Mouse (Mus musculus): Measurements from ENCODE around the gene Zswim4.

Gene Zswim4

GRCm38 (mm10) chr8:84223322-84224029 lies 13.4 kb downstream of the Zswim4 start:
- DNase-seq (ENCODE audit: low read depth) = no peak

- DNase-seq (ENCODE audit: low read depth) = no peak
Observed at GRCm38 (mm10) chr8:84222566-84223165, 14.2 kb downstream of the Zswim4 start.

- DNase-seq (ENCODE audit: low read depth) = no peak
Observed at GRCm38 (mm10) chr8:84220105-84220504, 16.8 kb downstream of the Zswim4 start.

- DNase-seq (ENCODE audit: low read depth) = no peak
Observed at GRCm38 (mm10) chr8:84218143-84218542, 18.7 kb downstream of the Zswim4 start.

GRCm38 (mm10) chr8:84217206-84217605 lies 19.6 kb downstream of the Zswim4 start:
- DNase-seq (ENCODE audit: low read depth) = no peak

- no peak for DNase-seq (ENCODE audit: low read depth)
Observed at GRCm38 (mm10) chr8:84213277-84213676, 23.6 kb downstream of the Zswim4 start.

- no peak for DNase-seq (ENCODE audit: low read depth)
Observed at GRCm38 (mm10) chr8:84211881-84212563, 24.8 kb downstream of the Zswim4 start.

GRCm38 (mm10) chr8:84211202-84211601 lies 25.7 kb downstream of the Zswim4 start:
- no peak for DNase-seq (ENCODE audit: low read depth)

GRCm38 (mm10) chr8:84210167-84210791 lies 26.6 kb downstream of the Zswim4 start:
- peak; percentile 88 for DNase-seq (ENCODE audit: low read depth)

- no peak for DNase-seq (ENCODE audit: low read depth)
Observed at GRCm38 (mm10) chr8:84208381-84209380, 28.2 kb downstream of the Zswim4 start.

- peak; percentile 39 for DNase-seq (ENCODE audit: low read depth)
Observed at GRCm38 (mm10) chr8:84207811-84208210, 29.0 kb downstream of the Zswim4 start.

GRCm38 (mm10) chr8:84206666-84207065 lies 30.2 kb downstream of the Zswim4 start:
- no peak for DNase-seq (ENCODE audit: low read depth)

GRCm38 (mm10) chr8:84205073-84205472 lies 31.8 kb downstream of the Zswim4 start:
- DNase-seq (ENCODE audit: low read depth) = no peak

- peak; percentile 74 for DNase-seq (ENCODE audit: low read depth)
Observed at GRCm38 (mm10) chr8:84203975-84204772, 32.7 kb downstream of the Zswim4 start.

- DNase-seq (ENCODE audit: low read depth) = peak; percentile 85
Observed at GRCm38 (mm10) chr8:84202938-84203917, 33.6 kb downstream of the Zswim4 start.

- peak; percentile 87 for DNase-seq (ENCODE audit: low read depth)
Observed at GRCm38 (mm10) chr8:84202466-84202865, 34.4 kb downstream of the Zswim4 start.

- DNase-seq (ENCODE audit: low read depth) = peak; percentile 88
Observed at GRCm38 (mm10) chr8:84201545-84202245, 35.2 kb downstream of the Zswim4 start.

GRCm38 (mm10) chr8:84200652-84201544 lies 36.0 kb downstream of the Zswim4 start:
- DNase-seq (ENCODE audit: low read depth) = peak; percentile 93

Data from NIH3T3 (cell line).